Mouse (Mus musculus) hindbrain, embryonic 11.5 days (tissue): Measurements from ENCODE around the gene Stk24. TPM values are rescaled to one million over a fixed set of nuclear protein-coding genes. Genes with fewer than 3 reads are reported as not detected.

ENCODE experiments used
- ATAC-seq: fragments of 200-750 bp; cut with Nextera tagmentation; 2 replicates; pipeline ENCODE4 v1.8.0; 2017; ENCODE audit warnings: mild to moderate bottlenecking, moderate TSS enrichment, moderate library complexity; ENCODE audit not compliant: low FRiP score
- DNase-seq: peaks from one replicate; pipeline ENCODE4 v3.0.0-alpha.2; 2015; ENCODE audit warnings: low spot score
- H3K27ac ChIP-seq: fragments of 300-500 bp; sonication (generic); 2 replicates; pipeline ENCODE4 v1.5.1; 2014; ENCODE audit warnings: mild to moderate bottlenecking, low read depth, low read length
- H3K27me3 ChIP-seq: fragments of 300-500 bp; sonication (generic); 2 replicates; pipeline ENCODE4 v1.6.1; 2014; ENCODE audit warnings: mild to moderate bottlenecking, low read length, moderate library complexity, mixed read lengths; ENCODE audit not compliant: control insufficient read depth, insufficient read depth
- H3K36me3 ChIP-seq: fragments of 300-500 bp; sonication (generic); 2 replicates; pipeline ENCODE4 v1.6.1; 2014; ENCODE audit warnings: mild to moderate bottlenecking, low read length, moderate library complexity, mixed read lengths; ENCODE audit not compliant: control insufficient read depth, insufficient read depth
- H3K4me1 ChIP-seq: fragments of 300-500 bp; sonication (generic); replicated peaks from 2 replicates; pipeline ENCODE4 v1.6.1; 2014; ENCODE audit warnings: low read length, mixed read lengths; ENCODE audit not compliant: control insufficient read depth, insufficient read depth
- H3K4me2 ChIP-seq: fragments of 300-500 bp; sonication (generic); replicated peaks from 2 replicates; pipeline ENCODE4 v1.6.1; 2014; ENCODE audit warnings: mild to moderate bottlenecking, low read depth, low read length
- H3K4me3 ChIP-seq: fragments of 300-500 bp; sonication (generic); 2 replicates; pipeline ENCODE4 v1.5.1; 2014; ENCODE audit warnings: low read depth, low read length
- H3K9ac ChIP-seq: fragments of 300-500 bp; sonication (generic); 2 replicates; pipeline ENCODE4 v1.6.1; 2014; ENCODE audit warnings: low read depth, low read length
- H3K9me3 ChIP-seq: fragments of 300-500 bp; sonication (generic); 2 replicates; pipeline ENCODE4 v1.6.1; 2016; ENCODE audit warnings: low read length; ENCODE audit not compliant: control insufficient read depth
- WGBS: fragments of 180-500 bp; shearing (Covaris S2); extraction: QIAGEN DNeasy Blood & Tissue Kit; methylation state at CpG from one replicate; pipeline ENCODE4 v1.1.7; 2014; 5-methylcytosine and 5-hydroxymethylcytosine counted together
- polyA plus RNA-seq: library from polyadenylated mRNA; unstranded; fragments of >200 nt; fragmentation: Nextera tagmentation; extraction: Ambion mirVana; gene quantifications from 2 replicates; pipeline ENCODE4 v1.2.1, GENCODE M21; 2014

The Stk24 gene
- polyA plus RNA-seq, 1 experiment from 2014 or later, result 33.3 TPM

- ATAC-seq, result no peak
- H3K4me2 ChIP-seq, result no peak overlapping the region
- H3K27ac ChIP-seq, result no peak overlapping the region
- 91% methylated on average over 17 of the region's 17 CpGs for WGBS
- DNase-seq, result no peak
- no peaks in the 10 kb centered on the region for H3K27me3 ChIP-seq
- no peak overlapping the region for H3K9ac ChIP-seq
- H3K36me3 ChIP-seq, result no peaks in the 10 kb centered on the region
- H3K4me1 ChIP-seq, result no peaks in the 10 kb centered on the region
- H3K9me3 ChIP-seq, result no peaks in the 10 kb centered on the region
- H3K4me3 ChIP-seq, result no peak overlapping the region
Observed at GRCm38 (mm10) chr14:121361319-121362114, 18.3 kb downstream of the Stk24 start.

DNA sequence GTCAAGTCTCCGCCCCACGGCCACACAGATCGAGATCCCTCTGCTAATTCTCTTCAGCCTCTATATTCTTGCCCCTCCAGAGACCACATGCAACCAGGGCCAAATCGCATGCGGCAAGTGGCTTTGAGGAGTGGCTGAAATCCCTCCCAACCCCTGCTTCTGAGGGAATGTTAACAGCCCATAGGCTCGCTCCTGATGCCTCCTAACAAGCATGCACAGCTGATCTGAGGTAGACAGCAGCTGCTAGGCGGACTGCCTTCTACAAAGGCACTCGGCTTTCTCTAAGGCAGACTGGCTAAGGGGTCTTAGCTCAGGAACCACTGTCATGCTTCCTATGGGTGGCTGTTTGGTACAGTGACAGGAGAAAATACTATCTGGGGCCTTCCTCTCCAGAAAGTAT, 20.0 kb downstream of the Stk24 start:
- H3K4me3 ChIP-seq, result no peak overlapping the region
- H3K9me3 ChIP-seq, result no peaks in the 10 kb centered on the region
- H3K36me3 ChIP-seq, result no peaks in the 10 kb centered on the region
- DNase-seq (no peak), ATAC-seq (0 out of 2 replicates have a peak, but pooled peaks have one; percentile 33)
- H3K4me2 ChIP-seq, result no peak overlapping the region
- 69% methylated on average over 8 of the region's 8 CpGs for WGBS
- no peaks in the 10 kb centered on the region for H3K27me3 ChIP-seq
- H3K27ac ChIP-seq, result no peak overlapping the region
- no peaks in the 10 kb centered on the region for H3K4me1 ChIP-seq
- H3K9ac ChIP-seq, result no peak overlapping the region

DNA sequence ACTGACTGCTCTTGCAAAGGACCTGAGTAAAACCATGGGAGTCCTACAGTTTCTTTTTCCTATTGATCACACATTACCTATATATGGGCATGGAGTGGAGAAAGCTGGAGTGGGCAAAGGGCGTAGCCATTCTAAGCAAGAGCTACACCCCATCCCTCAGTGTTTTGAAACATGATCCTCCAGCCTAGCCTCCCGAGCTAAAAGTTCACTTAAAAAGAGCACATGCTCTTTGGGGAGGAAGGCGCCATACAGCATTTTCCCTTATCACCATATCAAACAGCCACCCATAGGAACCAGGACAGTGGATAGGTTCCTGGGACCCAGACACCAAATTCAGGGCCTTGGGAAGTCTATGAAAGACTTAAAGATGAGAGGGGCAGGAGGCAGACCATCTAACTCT, 20.8 kb downstream of the Stk24 start:
- DNase-seq (no peak), ATAC-seq (no peak)
- WGBS, result 46% methylated on average over 3 of the region's 3 CpGs
- H3K4me1 ChIP-seq, result no peaks in the 10 kb centered on the region
- H3K36me3 ChIP-seq, result no peaks in the 10 kb centered on the region
- H3K27ac ChIP-seq, result no peak overlapping the region
- H3K4me3 ChIP-seq, result no peak overlapping the region
- no peak overlapping the region for H3K9ac ChIP-seq
- H3K9me3 ChIP-seq, result no peaks in the 10 kb centered on the region
- H3K4me2 ChIP-seq, result no peak overlapping the region
- no peaks in the 10 kb centered on the region for H3K27me3 ChIP-seq

- 85% methylated on average over 1 of the region's 1 CpGs for WGBS
- no peaks in the 10 kb centered on the region for H3K9me3 ChIP-seq
- no peaks in the 10 kb centered on the region for H3K36me3 ChIP-seq
- no peak overlapping the region for H3K4me3 ChIP-seq
- no peak for DNase-seq
- H3K27me3 ChIP-seq, result no peaks in the 10 kb centered on the region
- H3K4me1 ChIP-seq, result no peaks in the 10 kb centered on the region
- no peak overlapping the region for H3K27ac ChIP-seq
- no peak for ATAC-seq
- H3K9ac ChIP-seq, result no peak overlapping the region
- H3K4me2 ChIP-seq, result no peak overlapping the region
Observed at GRCm38 (mm10) chr14:121358327-121358726, 21.5 kb downstream of the Stk24 start.

GRCm38 (mm10) chr14:121356336-121356862, 23.4 kb downstream of the Stk24 start:
- no peak for ATAC-seq
- no peaks in the 10 kb centered on the region for H3K27me3 ChIP-seq
- no peak overlapping the region for H3K4me3 ChIP-seq
- H3K4me1 ChIP-seq, result no peaks in the 10 kb centered on the region
- no peak overlapping the region for H3K4me2 ChIP-seq
- H3K9ac ChIP-seq, result no peak overlapping the region
- H3K36me3 ChIP-seq, result no peaks in the 10 kb centered on the region
- no peak for DNase-seq
- WGBS, result 85% methylated on average over 8 of the region's 8 CpGs
- no peaks in the 10 kb centered on the region for H3K9me3 ChIP-seq
- no peak overlapping the region for H3K27ac ChIP-seq

GRCm38 (mm10) chr14:121355732-121356131, 24.1 kb downstream of the Stk24 start:
- Histone ChIP-seq H3K9ac (no peak overlapping the region), H3K27ac (no peak overlapping the region), H3K4me1 (no peaks in the 10 kb centered on the region), H3K27me3 (no peaks in the 10 kb centered on the region), H3K4me3 (no peak overlapping the region), H3K4me2 (no peak overlapping the region), H3K9me3 (no peaks in the 10 kb centered on the region), H3K36me3 (no peaks in the 10 kb centered on the region)
- DNase-seq, result no peak
- ATAC-seq, result no peak
- 73% methylated on average over 6 of the region's 6 CpGs for WGBS

DNA sequence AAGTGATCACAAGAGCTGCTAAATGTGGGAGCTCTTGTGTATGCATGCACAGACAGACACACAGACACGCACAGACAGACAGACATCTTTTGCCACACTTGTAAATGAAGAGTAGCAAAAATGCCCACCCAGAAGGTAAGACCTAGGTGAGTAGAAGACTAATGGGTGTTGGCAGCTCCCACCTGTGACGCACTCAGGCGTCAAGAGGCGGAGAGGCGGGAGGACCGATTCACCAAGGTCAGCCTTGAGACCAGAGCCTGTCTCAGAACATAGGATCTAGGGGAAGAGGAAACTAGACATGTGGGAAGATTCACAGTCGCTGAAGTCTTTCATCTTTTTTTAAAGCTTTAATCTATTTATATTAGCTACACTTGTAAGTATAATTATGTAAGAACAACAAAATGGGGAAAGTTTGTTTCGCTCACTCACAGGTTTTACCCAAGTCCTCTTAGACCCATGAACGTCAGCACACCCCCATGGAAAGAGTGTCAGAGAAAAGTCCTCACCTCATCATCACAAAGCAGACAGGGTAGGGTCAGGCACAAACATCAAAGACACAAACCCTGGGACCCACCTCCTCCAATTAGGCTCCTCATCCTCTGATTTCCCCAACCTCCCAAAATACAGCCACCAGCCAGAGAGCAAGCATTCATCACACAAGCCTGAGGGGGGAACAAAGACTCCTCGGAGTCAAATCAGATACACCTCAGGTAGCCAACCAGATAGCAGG, 26.0 kb downstream of the Stk24 start:
- WGBS, result 94% methylated on average over 10 of the region's 10 CpGs
- no peaks in the 10 kb centered on the region for H3K4me1 ChIP-seq
- DNase-seq (no peak), ATAC-seq (no peak)
- no peak overlapping the region for H3K27ac ChIP-seq
- no peaks in the 10 kb centered on the region for H3K9me3 ChIP-seq
- H3K4me2 ChIP-seq, result no peak overlapping the region
- no peaks in the 10 kb centered on the region for H3K36me3 ChIP-seq
- H3K4me3 ChIP-seq, result no peak overlapping the region
- no peak overlapping the region for H3K9ac ChIP-seq
- H3K27me3 ChIP-seq, result no peaks in the 10 kb centered on the region

GRCm38 (mm10) chr14:121352744-121353143, 27.1 kb downstream of the Stk24 start:
- no peak overlapping the region for H3K4me2 ChIP-seq
- H3K9me3 ChIP-seq, result no peaks in the 10 kb centered on the region
- no peak overlapping the region for H3K4me3 ChIP-seq
- no peaks in the 10 kb centered on the region for H3K27me3 ChIP-seq
- H3K9ac ChIP-seq, result no peak overlapping the region
- DNase-seq (no peak), ATAC-seq (no peak)
- H3K36me3 ChIP-seq, result no peaks in the 10 kb centered on the region
- no peaks in the 10 kb centered on the region for H3K4me1 ChIP-seq
- H3K27ac ChIP-seq, result no peak overlapping the region
- 85% methylated on average over 6 of the region's 6 CpGs for WGBS
